Mouse (Mus musculus): ENCODE results near the gene Igf1r.
"Not testable (repeated sequence)": the region's sequence is repeated elsewhere in the genome, so short reads cannot be mapped to it uniquely, and the experiment has no call there.

Igf1r gene

DNA sequence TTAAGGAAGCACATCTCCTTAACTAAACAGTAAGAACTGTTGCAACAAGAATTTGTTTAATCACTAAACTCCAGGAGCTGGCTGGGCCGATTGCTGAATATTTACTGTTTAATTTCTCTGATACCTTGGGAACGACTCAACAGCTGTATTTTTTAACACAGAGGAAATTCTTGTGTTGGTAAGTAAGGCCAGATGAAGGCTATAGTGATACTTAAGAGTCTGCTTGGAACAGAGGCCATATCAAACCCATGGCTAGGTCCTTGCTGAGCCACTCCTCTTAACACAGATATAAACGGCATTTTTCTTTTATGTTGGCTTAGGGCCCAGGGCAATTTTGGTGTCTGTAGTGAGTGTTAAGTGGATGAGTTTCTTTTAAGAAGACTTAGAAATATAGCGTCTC is 317.9 kb downstream of the Igf1r start:
- no peak for DNase-seq (ENCODE audit: low read depth, low spot score)

DNA sequence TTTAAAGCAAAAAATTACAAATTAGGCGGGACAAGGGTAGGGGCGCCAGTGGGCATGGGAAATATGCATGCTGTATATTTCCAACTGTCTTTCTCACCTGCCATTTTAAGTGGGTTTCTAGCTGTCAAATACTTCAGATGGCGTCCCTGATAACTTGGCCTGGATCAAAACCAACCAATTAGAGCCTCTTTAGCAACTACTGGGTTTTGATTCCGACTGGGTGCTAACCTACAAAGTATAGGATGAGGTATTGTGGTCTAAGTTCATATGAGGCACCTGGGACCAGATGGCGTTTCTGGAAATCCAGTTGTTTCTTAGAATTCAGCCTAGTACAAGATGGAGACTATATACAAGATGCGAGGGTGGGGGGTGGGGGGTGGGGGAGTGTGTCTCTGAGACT is 319.2 kb downstream of the Igf1r start:
- no peak for DNase-seq (ENCODE audit: low read depth, low spot score)

- no peak for DNase-seq (ENCODE audit: low read depth, low spot score)
Observed at GRCm38 (mm10) chr7:68272607-68273006, 320.0 kb downstream of the Igf1r start.

GRCm38 (mm10) chr7:68273515-68273914 is 320.9 kb downstream of the Igf1r start, which contains the start of gene Fam169b:
Gene Fam169b (plus strand): TSS chr7:68273839.
- no peak for DNase-seq (ENCODE audit: low read depth, low spot score)

DNA sequence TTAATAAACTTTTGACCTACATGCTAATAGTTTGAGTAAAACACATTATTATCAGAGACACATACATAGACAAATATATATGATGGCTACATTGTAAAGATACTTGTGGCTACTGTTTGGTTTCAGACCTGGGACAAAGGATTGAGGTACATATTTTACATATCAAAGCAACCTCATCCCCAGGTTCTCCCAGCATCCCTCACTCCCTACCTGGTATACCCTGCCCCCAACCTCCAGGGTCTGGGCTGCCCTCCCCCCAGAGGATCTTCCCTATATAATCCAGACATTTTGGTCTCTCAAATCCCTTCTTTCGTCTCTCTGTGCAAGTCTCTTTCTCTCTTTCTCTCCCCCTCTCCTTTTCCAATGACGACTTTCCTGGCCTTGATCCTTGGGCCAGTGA is 321.6 kb downstream of the Igf1r start:
- DNase-seq (ENCODE audit: low read depth, low spot score), result no peak

GRCm38 (mm10) chr7:68274951-68275350 is 322.3 kb downstream of the Igf1r start:
- DNase-seq (ENCODE audit: low read depth, low spot score), result no peak

GRCm38 (mm10) chr7:68275445-68275837 is 322.8 kb downstream of the Igf1r start:
- not testable (repeated sequence) for DNase-seq (ENCODE audit: low read depth, low spot score)

GRCm38 (mm10) chr7:68275838-68276731 is 323.5 kb downstream of the Igf1r start:
- DNase-seq (ENCODE audit: low read depth, low spot score), result no peak

- DNase-seq (ENCODE audit: low read depth, low spot score), result peak; percentile 73
Observed at GRCm38 (mm10) chr7:68277054-68277896, 324.6 kb downstream of the Igf1r start.

GRCm38 (mm10) chr7:68277897-68278270 is 325.3 kb downstream of the Igf1r start:
- no peak for DNase-seq (ENCODE audit: low read depth, low spot score)

DNA sequence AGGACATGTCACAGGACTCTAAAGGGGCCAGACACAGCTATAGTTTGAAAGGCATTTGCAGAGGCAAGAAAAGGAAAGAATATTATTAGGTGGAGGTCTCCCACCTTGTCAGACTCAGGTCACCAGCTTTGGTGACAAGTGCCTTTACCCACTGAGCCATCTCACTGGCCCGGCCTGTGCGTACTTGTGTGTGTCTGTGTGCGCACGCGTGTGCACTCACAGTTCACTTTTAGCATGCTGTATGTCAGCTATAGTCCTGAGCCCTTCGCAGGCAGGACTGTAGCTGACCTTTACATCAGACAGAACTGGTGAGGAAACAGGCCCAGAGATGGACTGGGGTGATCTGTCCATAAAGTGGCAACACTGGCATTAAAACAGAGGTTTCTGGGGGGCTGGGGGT is 325.8 kb downstream of the Igf1r start:
- DNase-seq (ENCODE audit: low read depth, low spot score), result no peak

DNA sequence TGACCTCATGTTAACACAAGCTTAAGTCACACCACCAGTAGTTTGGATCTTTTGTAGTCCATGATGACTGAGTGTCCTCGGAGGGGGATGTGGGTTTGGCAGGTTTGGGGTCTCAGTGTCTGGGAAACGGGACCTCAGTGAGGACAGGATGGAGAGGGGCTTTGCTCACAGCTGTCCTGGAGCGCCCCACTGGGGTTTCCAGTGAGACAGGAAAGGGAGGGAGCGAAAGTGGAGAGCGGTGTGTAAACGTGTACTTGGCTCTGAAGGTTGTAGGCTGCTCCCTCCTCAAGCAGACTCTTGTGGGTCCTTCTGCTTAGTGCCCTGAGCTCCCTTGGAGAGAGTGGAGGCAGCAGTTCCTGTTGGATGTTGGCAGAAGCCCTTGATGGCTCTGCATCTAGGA is 326.3 kb downstream of the Igf1r start:
- no peak for DNase-seq (ENCODE audit: low read depth, low spot score)

GRCm38 (mm10) chr7:68279481-68279880 is 326.9 kb downstream of the Igf1r start:
- no peak for DNase-seq (ENCODE audit: low read depth, low spot score)

DNA sequence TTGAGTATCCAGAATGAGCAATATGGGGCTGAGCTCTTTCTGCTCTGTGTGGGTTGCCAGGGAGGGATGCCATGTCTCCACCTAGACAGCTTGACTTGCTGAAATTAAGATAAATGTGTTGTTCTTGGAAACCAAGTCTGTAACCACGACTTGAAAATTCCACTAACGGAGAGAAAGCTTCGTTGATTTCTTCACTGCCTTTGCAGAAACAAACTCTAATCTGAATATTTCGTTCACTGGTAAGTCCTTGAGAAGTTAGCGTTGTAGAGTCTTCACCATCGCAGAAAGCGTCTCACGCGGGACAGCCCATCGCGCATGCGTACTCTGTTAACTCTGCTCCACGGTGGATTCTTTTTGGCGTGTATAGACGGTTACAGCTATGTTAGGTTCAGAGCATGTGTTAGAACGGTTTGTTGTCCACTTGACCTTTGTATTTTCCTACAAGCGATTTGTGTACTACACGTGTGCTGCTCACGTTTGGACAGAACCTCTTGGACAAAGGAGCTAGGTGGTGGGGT is 327.8 kb downstream of the Igf1r start:
- no peak for DNase-seq (ENCODE audit: low read depth, low spot score)

DNA sequence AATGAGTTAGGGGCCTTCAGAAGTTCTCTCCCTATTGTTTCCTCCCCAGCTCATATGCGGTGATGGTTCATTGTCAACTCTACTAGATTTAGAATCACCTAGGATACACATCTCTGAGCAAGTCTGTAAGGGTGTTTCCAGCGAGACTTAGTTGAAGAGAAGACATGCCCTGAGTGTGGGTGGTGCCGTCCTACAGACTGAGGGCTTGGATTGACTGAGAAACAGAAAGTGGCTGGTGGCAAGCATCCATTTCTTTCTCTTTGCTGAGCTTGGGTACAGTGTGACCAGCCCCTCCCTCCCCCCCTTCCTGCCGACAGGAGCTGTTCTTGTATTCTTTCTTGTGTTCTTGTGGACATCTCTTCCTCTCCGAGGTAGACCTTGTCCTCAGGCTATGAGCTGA is 328.7 kb downstream of the Igf1r start:
- no peak for DNase-seq (ENCODE audit: low read depth, low spot score)

DNA sequence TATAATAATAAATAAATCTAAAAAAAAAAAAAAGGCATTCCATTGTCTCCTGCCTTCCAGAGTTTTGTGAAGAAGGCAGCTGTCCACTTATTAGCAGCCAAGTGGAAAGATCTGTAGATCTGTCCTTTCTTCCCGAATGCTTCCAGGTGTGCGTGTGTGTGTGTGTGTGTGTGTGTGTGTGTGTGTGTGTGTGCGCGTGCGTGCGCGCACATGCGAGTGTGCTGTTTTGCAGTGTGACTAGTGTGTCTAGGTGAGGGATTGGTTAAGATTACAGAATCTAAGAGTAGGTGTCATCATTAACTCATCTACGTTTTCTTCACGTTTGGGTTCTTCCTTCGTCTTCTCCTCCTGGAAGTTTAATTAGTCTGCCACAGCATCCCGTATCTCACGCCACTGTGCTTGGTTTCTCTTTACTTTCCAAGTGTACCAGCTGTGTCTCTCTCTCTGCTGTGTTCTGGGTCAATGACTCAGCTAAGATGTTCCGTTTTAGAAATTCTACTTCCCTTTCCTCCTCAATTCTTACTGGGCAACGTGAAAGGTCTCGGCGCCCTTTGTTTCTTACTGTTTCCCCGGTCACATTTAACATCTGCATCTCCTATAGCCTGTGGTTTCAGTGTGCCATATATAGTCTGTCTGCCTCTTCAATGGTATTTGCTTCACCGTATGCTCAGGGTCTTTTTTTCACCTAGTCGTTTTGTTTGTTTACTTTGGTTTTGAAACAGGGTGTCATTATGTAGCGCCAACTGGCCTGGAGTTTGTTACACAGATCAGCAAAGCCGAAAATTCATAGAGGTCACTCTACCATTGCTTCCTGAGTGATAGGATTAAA is 329.9 kb downstream of the Igf1r start:
- DNase-seq (ENCODE audit: low read depth, low spot score), result no peak

DNA sequence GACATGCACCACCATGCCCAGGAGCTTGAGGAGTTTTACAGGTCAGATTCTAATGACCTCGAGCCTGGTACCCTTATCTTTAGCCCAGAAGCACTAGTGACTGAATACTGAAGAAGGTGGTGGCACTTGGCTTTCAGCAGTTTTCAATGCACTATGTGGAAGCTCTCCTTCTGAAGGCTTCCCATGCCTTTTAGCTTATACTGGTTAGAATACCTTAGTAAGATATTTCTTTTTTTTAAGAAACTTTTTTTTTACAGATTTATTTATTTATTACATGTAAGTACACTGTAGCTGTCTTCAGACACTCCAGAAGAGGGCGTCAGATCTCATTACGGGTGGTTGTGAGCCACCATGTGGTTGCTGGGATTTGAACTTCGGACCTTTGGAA is 330.5 kb downstream of the Igf1r start:
- DNase-seq (ENCODE audit: low read depth, low spot score), result not testable (repeated sequence)
